Mouse (Mus musculus) layer of hippocampus, adult 11-12 months (tissue): ENCODE results near the gene Cradd.

Experiments used
- DNase-seq: peaks from one replicate; pipeline ENCODE4 v3.0.0; 2022; ENCODE audit warnings: low spot score

Gene Cradd

GRCm38 (mm10) chr10:95238667-95239066, 85.3 kb downstream of the Cradd start:
- DNase-seq = no peak

- DNase-seq = peak; percentile 34
Measured at GRCm38 (mm10) chr10:95236226-95236625, 87.7 kb downstream of the Cradd start.

DNA sequence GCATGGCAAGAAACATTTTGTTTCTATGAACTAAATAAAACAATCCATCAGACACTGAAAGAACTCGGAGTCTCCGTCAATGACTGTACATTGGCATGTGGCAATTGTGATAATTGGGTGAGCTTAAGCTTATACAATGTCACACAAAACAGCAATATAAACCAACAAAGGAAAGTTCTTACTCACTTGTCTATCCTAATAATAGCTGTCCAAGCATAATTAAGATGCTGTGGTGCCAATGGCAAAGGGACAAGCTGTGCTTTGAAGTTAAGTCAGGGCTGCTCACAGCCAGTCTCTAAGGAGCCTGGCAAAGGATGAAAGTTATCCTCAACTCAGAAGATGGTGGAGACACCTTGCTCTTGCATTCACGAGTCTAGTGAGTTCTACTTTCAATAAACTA, 89.3 kb downstream of the Cradd start:
- no peak for DNase-seq

DNA sequence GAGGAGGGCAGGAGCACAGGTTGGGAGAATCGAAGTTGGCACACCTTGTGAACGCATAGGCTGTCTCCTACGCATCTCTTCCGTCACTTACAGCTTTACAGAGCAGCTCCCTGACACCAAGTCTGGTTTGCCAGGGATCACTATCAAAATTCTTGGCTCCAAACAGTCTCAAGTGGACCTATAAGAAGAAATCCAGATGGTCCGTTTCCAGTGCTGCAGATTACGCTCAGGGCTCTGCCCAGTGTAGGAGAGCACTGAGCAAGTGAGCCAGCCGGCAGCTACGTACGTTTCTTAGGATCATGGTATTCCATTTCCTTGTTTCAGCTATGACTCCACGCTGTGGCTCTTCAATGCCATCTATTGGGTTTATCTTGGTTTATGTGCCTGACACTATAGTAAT, 90.9 kb downstream of the Cradd start:
- DNase-seq = no peak

GRCm38 (mm10) chr10:95232554-95232953, 91.4 kb downstream of the Cradd start:
- DNase-seq = no peak

DNA sequence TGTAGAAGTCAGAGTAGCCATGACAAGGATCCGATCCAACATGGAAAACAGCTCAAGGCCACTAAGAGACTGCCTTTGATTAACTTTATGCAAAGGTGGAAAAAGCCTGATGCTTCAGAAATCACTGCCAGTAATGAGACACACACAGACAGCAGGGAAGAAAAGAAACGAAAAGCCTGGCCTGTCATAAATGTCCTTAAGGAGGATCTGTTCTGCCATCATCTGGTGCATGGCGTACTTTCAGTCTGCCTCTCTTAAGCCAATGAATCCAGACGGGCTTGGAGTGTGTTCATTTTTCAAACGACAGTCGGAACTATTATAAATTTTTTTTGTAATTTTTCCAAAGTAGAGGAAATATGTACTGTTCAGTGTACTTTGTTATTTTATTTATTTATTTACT, 95.7 kb downstream of the Cradd start:
- peak; percentile 30 for DNase-seq

- DNase-seq = no peak
Measured at GRCm38 (mm10) chr10:95227590-95227989, 96.3 kb downstream of the Cradd start.

DNA sequence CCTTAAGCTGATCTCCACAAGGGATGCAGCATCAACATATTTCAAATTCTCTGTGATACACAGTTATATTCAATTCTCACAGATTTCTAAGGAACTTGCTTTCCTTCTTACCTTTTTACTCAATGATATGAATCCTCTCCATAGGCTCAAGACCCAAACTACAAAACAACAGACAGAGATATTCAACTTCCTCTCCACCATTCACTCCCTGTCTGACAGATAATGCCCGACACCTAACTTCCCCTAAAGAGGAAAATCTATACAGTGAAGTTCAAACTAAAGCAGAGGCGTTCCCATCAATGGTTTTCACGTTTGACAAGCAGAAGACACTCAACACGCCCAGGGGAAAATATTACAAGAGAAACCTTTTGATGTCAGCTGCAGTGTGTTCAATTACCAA, 97.2 kb downstream of the Cradd start:
- no peak for DNase-seq

GRCm38 (mm10) chr10:95225006-95225405, 98.9 kb downstream of the Cradd start:
- DNase-seq = no peak

DNA sequence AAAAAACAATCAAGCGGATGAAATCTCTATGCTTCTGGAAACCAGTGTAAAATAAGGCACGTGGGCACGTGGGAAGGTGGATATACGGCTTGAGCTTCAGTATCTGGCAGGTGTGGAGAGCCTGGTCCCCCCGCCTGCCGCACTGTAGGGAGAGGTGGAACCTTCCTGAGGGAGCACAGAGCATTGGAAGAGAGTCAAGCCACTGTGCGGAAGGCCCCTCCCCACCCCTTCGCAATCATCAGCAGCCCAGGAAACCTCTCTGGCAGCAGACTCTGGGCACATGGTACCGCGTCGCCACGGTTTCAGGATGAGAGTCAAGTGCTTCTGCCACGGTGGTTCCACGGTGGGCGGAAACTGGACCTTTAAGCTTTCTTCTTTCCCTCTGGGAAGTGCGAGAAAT, 100.7 kb downstream of the Cradd start:
- DNase-seq = no peak

DNA sequence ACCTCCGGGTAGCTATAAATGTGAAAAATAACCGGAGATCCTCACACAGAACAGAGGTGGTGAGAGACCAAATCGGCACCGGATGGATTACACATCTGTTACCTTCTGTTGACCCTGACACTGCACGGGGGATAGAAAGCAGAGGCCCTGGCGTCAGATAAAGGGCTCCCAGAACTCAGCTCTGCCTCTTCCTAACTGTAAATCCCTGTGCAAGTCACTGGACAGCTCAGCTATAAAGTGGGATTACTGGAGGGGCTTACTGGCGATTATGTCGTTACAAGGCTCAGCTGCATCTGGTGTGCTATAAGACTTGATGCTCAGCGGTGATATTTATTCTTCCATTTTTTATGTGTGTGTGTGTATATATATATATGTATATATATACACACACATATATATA, 102.0 kb downstream of the Cradd start:
- DNase-seq = no peak

- DNase-seq = no peak
Measured at GRCm38 (mm10) chr10:95220536-95220935, 103.4 kb downstream of the Cradd start.

DNA sequence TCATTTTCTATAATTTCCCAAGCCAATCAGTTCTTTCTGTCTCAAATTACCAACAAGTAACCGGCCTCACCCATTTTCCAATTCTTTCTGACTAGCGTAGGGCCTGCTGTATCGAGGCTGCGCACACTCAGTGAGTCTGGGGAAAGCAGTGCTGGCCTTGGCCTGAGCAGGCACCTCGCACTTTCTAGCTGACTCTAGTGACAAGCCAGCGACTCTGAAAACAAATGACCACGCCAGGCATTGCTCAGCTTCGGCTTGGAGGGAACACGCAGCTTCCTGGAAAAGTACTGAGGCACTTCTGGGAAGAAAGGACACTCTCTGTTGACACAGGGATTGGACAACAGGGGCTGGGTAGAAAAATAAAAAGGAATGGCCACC, 105.3 kb downstream of the Cradd start:
- DNase-seq = no peak

GRCm38 (mm10) chr10:95217956-95218682, 105.8 kb downstream of the Cradd start:
- DNase-seq = no peak

DNA sequence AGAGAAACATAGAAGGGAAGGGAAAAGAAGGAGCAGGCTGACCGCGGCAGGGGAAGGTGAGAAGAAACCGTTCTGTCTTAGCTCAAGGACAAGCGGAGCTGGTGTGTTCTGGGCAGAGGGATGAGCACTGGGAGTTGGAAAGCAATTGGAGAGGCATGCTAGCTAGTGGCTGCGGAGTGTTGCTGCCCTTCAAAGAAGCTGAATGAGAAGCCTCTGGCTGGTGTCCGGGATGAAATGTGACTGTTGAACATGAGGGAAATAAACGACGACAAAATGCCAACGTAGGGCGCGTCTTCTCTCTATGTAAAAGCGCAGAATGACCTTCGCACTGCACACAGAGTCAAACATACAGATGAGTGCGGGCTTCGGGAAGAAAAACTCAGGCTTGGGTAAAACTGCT, 108.6 kb downstream of the Cradd start:
- no peak for DNase-seq

- no peak for DNase-seq
Measured at GRCm38 (mm10) chr10:95213820-95214219, 110.1 kb downstream of the Cradd start.

- DNase-seq = no peak
Measured at GRCm38 (mm10) chr10:95213311-95213710, 110.6 kb downstream of the Cradd start.

- DNase-seq = no peak
Measured at GRCm38 (mm10) chr10:95211660-95212059, 112.3 kb downstream of the Cradd start.

DNA sequence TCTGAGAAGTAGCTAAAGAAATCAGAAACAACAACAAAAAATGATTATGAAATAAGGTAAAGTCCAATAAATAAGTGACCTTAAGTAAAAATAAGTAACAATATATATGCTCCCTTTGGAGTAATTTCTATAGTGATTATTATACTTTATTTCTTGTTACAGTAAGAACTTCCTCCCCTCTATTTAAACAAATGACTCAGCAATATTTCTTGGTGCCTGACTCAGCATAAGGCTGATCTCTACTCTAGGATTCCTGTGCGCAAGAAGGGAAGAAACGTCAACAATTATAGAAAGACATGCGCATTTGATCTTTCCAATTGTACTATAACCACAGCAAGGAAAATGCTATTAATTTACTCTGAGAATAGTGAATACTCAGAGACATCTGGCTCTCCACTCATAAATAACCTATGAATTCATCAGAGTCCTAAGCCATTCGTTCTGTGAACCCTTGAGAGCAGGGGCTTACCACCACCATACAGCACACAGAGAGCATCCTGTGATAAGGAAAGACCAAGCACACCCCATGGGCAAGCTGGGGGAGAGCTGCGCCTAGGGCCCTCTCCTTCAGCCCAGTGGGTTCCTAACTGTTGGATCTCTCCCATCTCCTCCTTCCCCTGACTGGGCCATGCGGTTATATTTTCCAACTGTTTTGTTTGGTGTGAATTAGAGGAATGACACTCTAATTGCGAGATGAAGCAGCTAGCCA, 113.1 kb downstream of the Cradd start:
- DNase-seq = no peak

DNA sequence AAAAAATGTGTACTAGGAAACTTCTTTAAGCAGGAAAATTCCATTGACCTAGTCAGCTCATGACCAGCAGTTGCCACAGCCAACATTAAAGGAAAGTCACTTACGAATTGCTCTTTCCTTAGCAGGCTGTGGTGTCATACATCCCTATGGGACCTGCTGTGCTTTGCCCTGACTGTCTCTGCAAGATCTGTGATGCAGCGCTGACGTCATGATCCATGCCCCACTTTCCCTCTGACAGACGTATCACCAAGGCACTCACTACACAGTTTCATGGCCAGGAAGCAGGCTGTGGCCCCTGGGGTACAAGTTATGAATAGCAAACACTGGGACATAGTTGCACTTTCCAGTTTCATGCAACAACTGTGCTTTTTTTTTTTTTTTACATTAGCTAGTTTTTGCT, 113.8 kb downstream of the Cradd start:
- no peak for DNase-seq

- DNase-seq = no peak
Measured at GRCm38 (mm10) chr10:95207423-95207822, 116.5 kb downstream of the Cradd start.

DNA sequence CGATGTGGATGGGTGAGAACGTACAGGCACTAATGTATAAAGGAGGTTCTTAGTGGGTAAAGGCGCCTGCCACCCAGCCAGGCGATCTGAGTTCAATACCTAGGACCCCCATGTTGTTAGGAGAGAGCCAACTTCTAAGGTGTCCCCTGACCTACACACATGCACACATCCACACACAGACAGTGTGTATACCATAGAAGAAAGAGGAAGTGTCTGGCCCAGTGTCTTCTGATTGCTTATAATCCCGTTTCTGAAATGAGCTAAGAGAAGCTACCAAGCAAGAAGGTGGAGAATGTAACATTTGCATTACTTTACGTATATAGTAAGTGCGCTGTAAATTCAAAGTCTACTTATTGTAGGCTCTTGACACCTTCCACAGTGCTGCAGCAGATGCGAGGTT, 122.4 kb downstream of the Cradd start:
- DNase-seq = no peak

GRCm38 (mm10) chr10:95200323-95200722, 123.6 kb downstream of the Cradd start:
- DNase-seq = no peak
